Mouse (Mus musculus): ENCODE data around the gene Tgfbr2. TPM values are rescaled to one million over a fixed set of nuclear protein-coding genes. Genes with fewer than 3 reads are reported as not detected.

The Tgfbr2 gene
- polyA plus RNA-seq, 1 experiment from 2014 or later: 108 TPM

GRCm38 (mm10) chr9:116121472-116121871 lies 53.7 kb downstream of the Tgfbr2 start:
- CTCF ChIA-PET: interaction anchor here (1.6 kb wide), 1 partner anchor 22 kb away, joined by 3 read pairs; no protein-coding TSS in a partner anchor
- in situ Hi-C loops (cut with MboI; ENCODE audit: low pct_unique_long_range_greater_than_20kb): no loop called here
- ATAC-seq: no peak
- no peak for DNase-seq (ENCODE audit: low read depth, low spot score)
- POLR2A ChIA-PET: no interaction called here
- H3K27me3 ChIP-seq: no peaks in the 10 kb centered on the region
- no peak for TF ChIP-seq CTCF (IDR thresholded peaks at IDR 0.05)

- ATAC-seq (no peak), DNase-seq (ENCODE audit: low read depth, low spot score) (no peak)
- ChIA-PET CTCF (no interaction called here), POLR2A (no interaction called here)
- in situ Hi-C loops (cut with MboI; ENCODE audit: low pct_unique_long_range_greater_than_20kb): no loop called here
- TF ChIP-seq CTCF (IDR thresholded peaks at IDR 0.05): no peak
- H3K27me3 ChIP-seq: no peaks in the 10 kb centered on the region
Measured at GRCm38 (mm10) chr9:116119990-116120389, 55.2 kb downstream of the Tgfbr2 start.

DNA sequence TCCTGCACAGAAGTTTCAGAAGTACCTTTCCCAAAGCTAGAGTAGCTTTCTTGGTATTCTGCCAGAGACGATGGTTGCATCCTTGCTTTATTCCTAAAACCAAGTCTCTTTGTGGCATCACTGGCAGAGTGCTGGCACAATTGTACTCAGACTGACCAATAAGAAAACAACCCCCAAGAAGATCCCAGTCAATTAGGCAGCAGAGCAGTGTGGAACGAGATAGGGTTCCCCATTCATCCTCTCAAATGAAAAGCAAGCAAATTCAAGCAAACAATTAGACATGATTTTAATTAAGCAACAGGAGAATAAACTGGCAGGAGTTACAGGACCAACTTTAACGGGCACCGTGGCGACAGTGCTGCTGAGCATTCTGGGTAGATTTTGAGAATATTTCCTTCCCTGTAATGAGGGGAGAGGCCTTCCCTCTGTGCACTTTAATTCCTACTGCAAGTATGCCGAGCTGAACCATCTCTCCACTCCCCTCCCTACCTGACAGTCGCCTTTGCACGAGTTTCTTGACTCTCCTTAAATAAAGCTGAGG lies 56.8 kb downstream of the Tgfbr2 start:
- H3K27me3 ChIP-seq: no peaks in the 10 kb centered on the region
- ATAC-seq (no peak), DNase-seq (ENCODE audit: low read depth, low spot score) (no peak)
- TF ChIP-seq CTCF (IDR thresholded peaks at IDR 0.05): no peak
- in situ Hi-C loops (cut with MboI; ENCODE audit: low pct_unique_long_range_greater_than_20kb): no loop called here
- ChIA-PET CTCF (interaction anchor here (1.2 kb wide), 1 partner anchor 101 kb away, joined by 3 read pairs; no protein-coding TSS in a partner anchor), POLR2A (no interaction called here)

- POLR2A ChIA-PET: interaction anchor here (0.7 kb wide), 1 partner anchor 11 kb away, joined by 3 read pairs; no protein-coding TSS in a partner anchor
Measured at GRCm38 (mm10) chr9:116115875-116116274, 59.3 kb downstream of the Tgfbr2 start.

GRCm38 (mm10) chr9:116114339-116114738 lies 60.8 kb downstream of the Tgfbr2 start:
- ChIA-PET POLR2A (interaction anchor here (0.6 kb wide), 1 partner anchor 18 kb away, joined by 4 read pairs; no protein-coding TSS in a partner anchor), CTCF (no interaction called here)
- no peak for TF ChIP-seq CTCF (IDR thresholded peaks at IDR 0.05)
- in situ Hi-C loops (cut with MboI; ENCODE audit: low pct_unique_long_range_greater_than_20kb): no loop called here
- ATAC-seq (no peak), DNase-seq (ENCODE audit: low read depth, low spot score) (no peak)
- H3K27me3 ChIP-seq: no peaks in the 10 kb centered on the region

More at GRCm38 (mm10) chr9:116115875-116116274, 59.3 kb downstream of the Tgfbr2 start:
- no peak for TF ChIP-seq CTCF (IDR thresholded peaks at IDR 0.05)
- DNase-seq (ENCODE audit: low read depth, low spot score) (no peak), ATAC-seq (no peak)
- CTCF ChIA-PET: interaction anchor here (1.7 kb wide), 1 partner anchor 269 kb away, joined by 4 read pairs; no protein-coding TSS in a partner anchor
- no peaks in the 10 kb centered on the region for H3K27me3 ChIP-seq
- in situ Hi-C loops (cut with MboI; ENCODE audit: low pct_unique_long_range_greater_than_20kb): no loop called here

- no peaks in the 10 kb centered on the region for H3K27me3 ChIP-seq
- in situ Hi-C loops (cut with MboI; ENCODE audit: low pct_unique_long_range_greater_than_20kb): no loop called here
- TF ChIP-seq CTCF (IDR thresholded peaks at IDR 0.05): no peak
- no peak for ATAC-seq
- ChIA-PET CTCF (no interaction called here), POLR2A (no interaction called here)
- DNase-seq (ENCODE audit: low read depth, low spot score): no peak
Measured at GRCm38 (mm10) chr9:116111149-116111970, 63.8 kb downstream of the Tgfbr2 start.

DNA sequence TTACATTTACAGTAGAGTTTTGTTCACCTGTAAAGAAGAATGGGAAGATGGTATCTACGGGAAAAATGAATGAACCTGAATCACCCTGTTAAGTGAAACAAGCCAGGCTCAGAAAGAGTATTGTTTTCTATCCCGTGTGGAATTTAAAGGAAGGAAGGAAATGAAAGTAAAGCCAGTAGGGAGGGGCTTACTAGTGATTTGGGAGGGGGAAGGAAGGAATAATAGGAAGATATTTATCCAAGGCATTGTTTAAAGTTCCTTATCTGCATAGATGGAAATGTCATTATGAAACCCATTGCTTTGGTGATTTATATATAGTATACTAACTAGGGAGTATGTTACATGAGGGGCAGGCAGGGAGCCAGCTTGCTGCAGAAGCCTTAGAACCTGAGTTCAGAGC lies 66.4 kb downstream of the Tgfbr2 start:
- no peak for DNase-seq (ENCODE audit: low read depth, low spot score)

GRCm38 (mm10) chr9:116104770-116105169 lies 70.4 kb downstream of the Tgfbr2 start:
- ChIA-PET POLR2A (interaction anchor here (0.6 kb wide), 1 partner anchor 11 kb away, joined by 3 read pairs; no protein-coding TSS in a partner anchor), CTCF (no interaction called here)
- TF ChIP-seq CTCF (IDR thresholded peaks at IDR 0.05): no peak
- ATAC-seq: no peak
- no peaks in the 10 kb centered on the region for H3K27me3 ChIP-seq
- in situ Hi-C loops (cut with MboI; ENCODE audit: low pct_unique_long_range_greater_than_20kb): no loop called here
- no peak for DNase-seq (ENCODE audit: low read depth, low spot score)

More for the DNA sequence above, 66.4 kb downstream of the Tgfbr2 start:
- no peaks in the 10 kb centered on the region for H3K27me3 ChIP-seq
- ChIA-PET POLR2A (no interaction called here), CTCF (no interaction called here)
- TF ChIP-seq CTCF (IDR thresholded peaks at IDR 0.05): no peak
- in situ Hi-C loops (cut with MboI; ENCODE audit: low pct_unique_long_range_greater_than_20kb): no loop called here
- ATAC-seq: no peak

DNA sequence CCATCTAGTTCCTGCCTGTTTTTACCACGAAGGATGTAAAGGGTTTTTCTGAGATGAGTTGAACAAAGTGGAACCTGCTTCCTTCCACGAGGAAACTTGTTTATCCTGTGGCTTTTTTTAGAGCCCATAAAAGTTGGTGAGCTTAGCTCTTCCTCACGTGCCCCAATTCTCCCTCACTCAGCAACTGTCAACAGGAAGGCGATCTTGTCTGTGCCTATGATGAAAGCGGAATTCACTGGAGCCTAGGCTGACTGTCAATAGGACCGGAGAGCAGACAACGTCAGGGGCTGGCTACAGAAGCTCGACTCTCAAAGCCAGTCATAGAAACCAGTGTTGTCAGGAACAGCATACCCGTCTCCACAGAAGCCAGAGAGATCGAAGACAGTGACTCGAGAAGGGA lies 73.3 kb downstream of the Tgfbr2 start:
- ChIA-PET POLR2A (no interaction called here), CTCF (no interaction called here)
- DNase-seq (ENCODE audit: low read depth, low spot score) (no peak), ATAC-seq (no peak)
- H3K27me3 ChIP-seq: no peaks in the 10 kb centered on the region
- in situ Hi-C loops (cut with MboI; ENCODE audit: low pct_unique_long_range_greater_than_20kb): no loop called here
- TF ChIP-seq CTCF (IDR thresholded peaks at IDR 0.05): no peak

GRCm38 (mm10) chr9:116100015-116100414 lies 75.1 kb downstream of the Tgfbr2 start:
- CTCF ChIA-PET: no interaction called here
- ATAC-seq: no peak
- POLR2A ChIA-PET: no interaction called here
- no peak for TF ChIP-seq CTCF (IDR thresholded peaks at IDR 0.05)
- no peak for DNase-seq (ENCODE audit: low read depth, low spot score)
- H3K27me3 ChIP-seq: no peaks in the 10 kb centered on the region
- in situ Hi-C loops (cut with MboI; ENCODE audit: low pct_unique_long_range_greater_than_20kb): no loop called here

DNA sequence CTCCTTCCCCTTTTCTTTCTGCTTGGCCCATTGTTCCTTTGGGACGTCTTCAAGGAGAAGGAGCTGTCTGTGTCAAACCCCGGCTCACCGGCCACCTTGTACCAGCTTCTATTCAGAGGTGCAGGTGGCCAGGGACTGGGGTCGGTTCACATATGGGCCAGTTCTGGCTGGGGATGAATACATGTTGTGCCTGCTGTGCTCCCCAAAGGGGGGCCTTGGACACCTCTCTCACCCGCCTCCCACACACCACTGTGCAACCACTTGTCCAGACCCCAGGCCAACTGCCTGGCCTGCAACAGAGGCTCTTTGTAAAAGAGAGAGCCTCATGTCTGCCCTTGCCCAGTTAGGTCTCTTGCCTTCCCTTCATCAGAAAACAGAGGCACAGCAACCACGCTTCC lies 75.6 kb downstream of the Tgfbr2 start:
- no peak for DNase-seq (ENCODE audit: low read depth, low spot score)
- ChIA-PET POLR2A (no interaction called here), CTCF (interaction anchor here (1.1 kb wide), 1 partner anchor 22 kb away, joined by 3 read pairs; no protein-coding TSS in a partner anchor)
- no peak for ATAC-seq
- in situ Hi-C loops (cut with MboI; ENCODE audit: low pct_unique_long_range_greater_than_20kb): no loop called here
- TF ChIP-seq CTCF (IDR thresholded peaks at IDR 0.05): no peak
- H3K27me3 ChIP-seq: no peaks in the 10 kb centered on the region
